Mouse (Mus musculus) neural tube, embryonic 12.5 days (tissue): ENCODE results near the gene Arhgap10. TPM values are rescaled to one million over a fixed set of nuclear protein-coding genes. Genes with fewer than 3 reads are reported as not detected.

Source experiments
- polyA plus RNA-seq: library from polyadenylated mRNA; unstranded; fragments of >200 nt; fragmentation: Nextera tagmentation; extraction: Ambion mirVana; gene quantifications from 2 replicates; pipeline ENCODE4 v1.2.1, GENCODE M21; 2016

Gene Arhgap10
- polyA plus RNA-seq, 1 experiment from 2014 or later, result 12.6 TPM

Other genes starting within 250 kb of the Arhgap10 start
- 23.0 and 23.7 TPM in 2 replicates for gene Prmt9, start 31.4 kb upstream of the Arhgap10 start, polyA plus RNA-seq
- 61.5 and 64.0 TPM in 2 replicates for gene Tmem184c, start 92.7 kb upstream of the Arhgap10 start, polyA plus RNA-seq
- 14.3 and 14.5 TPM in 2 replicates for gene Ednra, start 206.5 kb upstream of the Arhgap10 start, polyA plus RNA-seq